Mouse (Mus musculus) inflammation-experienced regulatory T-cells (primary cell): ENCODE measurements around the gene Crhbp. TPM values are rescaled to one million over a fixed set of nuclear protein-coding genes. Genes with fewer than 3 reads are reported as not detected.

Experiments used
- polyA plus RNA-seq, 2 experiments: library from polyadenylated mRNA; unstranded; fragments of 100-300 nt; shearing (Covaris generic); gene quantifications; one replicate each; pipeline ENCODE4 v1.2.1; 2017

Crhbp gene
- not detected for polyA plus RNA-seq

DNA sequence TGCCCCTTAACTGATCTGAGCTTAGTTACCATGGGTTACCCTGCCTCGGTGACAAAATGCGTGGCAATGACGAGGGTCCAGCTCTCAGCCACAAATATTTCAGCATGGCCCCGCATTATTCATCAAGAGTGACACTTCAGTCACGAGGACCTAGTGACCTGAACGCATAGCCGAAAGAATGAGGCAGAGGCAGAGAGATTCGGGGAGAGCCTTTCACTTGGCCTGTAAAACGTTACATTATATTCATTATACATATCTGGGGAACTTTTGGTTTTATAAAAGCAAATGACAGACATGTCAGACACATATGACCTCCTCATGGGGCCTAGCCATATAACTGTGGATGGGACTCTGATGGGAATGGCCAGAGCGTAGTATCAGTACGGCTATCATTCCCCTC lies at the start of gene Crhbp:
Gene Crhbp (minus strand): TSS at position 101 of the 400 bp plus-strand sequence.

DNA sequence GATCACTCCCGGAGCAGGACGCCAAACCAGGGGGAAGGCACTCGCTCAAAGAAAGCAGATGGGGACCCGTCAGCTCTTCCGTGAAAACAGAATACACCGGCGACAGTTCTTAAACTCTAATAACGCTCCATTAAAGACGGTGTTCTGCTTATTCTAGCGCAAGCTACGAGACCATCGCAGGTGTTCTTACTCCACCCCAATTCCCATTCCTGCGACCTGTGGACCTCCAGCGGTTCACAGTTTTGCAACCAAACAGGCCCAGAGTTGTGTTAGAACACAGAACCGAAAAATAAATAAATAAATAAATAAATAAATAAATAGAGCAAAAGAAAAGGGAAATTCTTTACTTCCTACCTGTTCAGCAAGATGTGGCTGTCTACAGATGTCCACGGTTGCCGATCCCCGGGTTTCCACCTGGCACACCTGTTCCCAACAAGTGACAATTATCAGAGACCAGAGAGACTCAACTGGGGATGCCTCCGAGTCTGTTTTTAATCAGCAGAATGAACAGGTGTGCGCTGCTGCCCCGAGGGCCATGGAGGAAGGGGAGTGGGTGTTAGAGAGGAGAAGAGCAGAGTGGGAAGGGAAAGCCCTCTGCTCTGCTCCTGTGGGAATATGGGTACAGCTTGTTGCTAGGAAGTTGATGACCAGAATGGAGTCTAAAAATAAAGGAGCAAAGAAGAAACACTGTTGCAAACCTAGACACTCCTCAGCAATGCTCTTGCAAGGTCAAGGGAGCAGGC lies 34.1 kb upstream of the Crhbp start, which contains the start of gene S100z:
Gene S100z (minus strand): TSS at position 51 of the 743 bp plus-strand sequence.

Other genes starting within 250 kb of the Crhbp start
- 1 to 10 TPM in 1 of 2 experiments, under 1 TPM in 1; 0.76 to 1.8 TPM for gene Pde8b, start 194.6 kb downstream of the Crhbp start, polyA plus RNA-seq
- 1 to 10 TPM; 3.0 to 3.1 TPM for gene Zbed3, start 121.3 kb downstream of the Crhbp start, polyA plus RNA-seq
- 10 to 100 TPM; 39.9 to 45.1 TPM for gene Aggf1, start 69.6 kb downstream of the Crhbp start, polyA plus RNA-seq
- gene S100z, start 33.8 kb upstream of the Crhbp start, polyA plus RNA-seq = under 1 TPM in 1 of 2 experiments, not detected in 1; 0.57 TPM
- gene F2rl1, start 80.3 kb upstream of the Crhbp start, polyA plus RNA-seq = 10 to 100 TPM; 20.8 to 24.5 TPM
- gene F2r, start 173.6 kb upstream of the Crhbp start, polyA plus RNA-seq = 10 to 100 TPM; 45.5 to 99.0 TPM